Mouse (Mus musculus) ES-E14 (cell line): ENCODE measurements around the gene 1110065P20Rik. TPM values are rescaled to one million over a fixed set of nuclear protein-coding genes. Genes with fewer than 3 reads are reported as not detected.
A peak's percentile ranks its signal among the peaks of the same experiment; 100 is the strongest.

Source experiments
- DNase-seq: peaks from one replicate; pipeline ENCODE4 v3.0.0-alpha.2; 2013; ENCODE audit warnings: low read depth, low spot score
- H3K27ac ChIP-seq: 2 replicates; pipeline ENCODE4 v1.5.1; 2012; ENCODE audit warnings: low read depth, mild to moderate bottlenecking, low read length, moderate library complexity, mixed read lengths; ENCODE audit not compliant: poor library complexity, insufficient read depth, severe bottlenecking
- H3K36me3 ChIP-seq: 2 replicates; pipeline ENCODE4 v1.6.1; 2012; ENCODE audit warnings: mild to moderate bottlenecking, low read length, moderate library complexity, mixed read lengths; ENCODE audit not compliant: control insufficient read depth, poor library complexity, insufficient read depth, severe bottlenecking
- H3K4me1 ChIP-seq, 2 experiments: fragments of 150-350 bp in 1 of 2; sonication (generic) in 1 of 2; 2 replicates each; pipeline ENCODE4 v1.6.1; 2012; ENCODE audit warnings: low read length in 2 of 2, mild to moderate bottlenecking in 1 of 2, mixed read lengths in 1 of 2; ENCODE audit not compliant: control insufficient read depth in 2 of 2, insufficient read depth in 2 of 2, poor library complexity in 1 of 2
- H3K4me3 ChIP-seq, 2 experiments: fragments of 150-350 bp in 1 of 2; sonication (generic) in 1 of 2; 2 replicates each; pipeline ENCODE4 v1.5.1; 2012; ENCODE audit warnings: low read length in 2 of 2, low read depth in 1 of 2, mild to moderate bottlenecking in 1 of 2, mixed read lengths in 1 of 2; ENCODE audit not compliant: insufficient read depth in 1 of 2, poor library complexity in 1 of 2, severe bottlenecking in 1 of 2
- H3K9ac ChIP-seq: 2 replicates; pipeline ENCODE4 v1.6.1; 2012; ENCODE audit warnings: low read depth, mild to moderate bottlenecking, low read length, mixed read lengths; ENCODE audit not compliant: poor library complexity, insufficient read depth, severe bottlenecking
- H3K9me3 ChIP-seq: fragments of 150-350 bp; sonication (generic); 2 replicates; pipeline ENCODE4 v1.6.1; 2012; ENCODE audit warnings: low read depth, mild to moderate bottlenecking, low read length; ENCODE audit not compliant: control insufficient read depth, insufficient read depth
- CHD2 ChIP-seq: IDR thresholded peaks from 2 replicates; pipeline ENCODE4 v1.6.1; 2014; ENCODE audit warnings: mild to moderate bottlenecking, low read depth, low read length, inconsistent platforms
- HCFC1 ChIP-seq: IDR thresholded peaks from 2 replicates; pipeline ENCODE4 v1.6.1; 2012; ENCODE audit warnings: low read length, inconsistent platforms, borderline replicate concordance; ENCODE audit not compliant: insufficient read depth
- MAFK ChIP-seq: IDR thresholded peaks from 2 replicates; pipeline ENCODE4 v1.6.1; 2014; ENCODE audit warnings: mild to moderate bottlenecking, low read depth, low read length, inconsistent platforms; ENCODE audit not compliant: insufficient read depth
- ZC3H11A ChIP-seq: IDR thresholded peaks from 2 replicates; pipeline ENCODE4 v1.6.1; 2012; ENCODE audit warnings: low read depth, mild to moderate bottlenecking, inconsistent platforms, low read length, borderline replicate concordance
- ZNF384 ChIP-seq: IDR thresholded peaks from 2 replicates; pipeline ENCODE4 v1.6.1; 2012; ENCODE audit warnings: low read depth, low read length, inconsistent platforms
- in situ Hi-C, 2 experiments: fragments of 600-800 bp; cut with MboI; formaldehyde crosslinking; loops; one replicate each; pipeline ENCODE4 v1.15.1; 2025; ENCODE audit warnings: low sequenced_read_pairs in 2 of 2, inconsistent platforms in 1 of 2; ENCODE audit not compliant: unreplicated experiment in 2 of 2
- total RNA-seq: library from RNA; depleted of rRNA; stranded (reverse); fragments of 300-350 nt; gene quantifications from 2 replicates; pipeline ENCODE4 v1.2.3, GENCODE M21; 2012; rRNA removed

Gene 1110065P20Rik
- total RNA-seq, result 21.4 and 25.8 TPM in 2 replicates

DNA sequence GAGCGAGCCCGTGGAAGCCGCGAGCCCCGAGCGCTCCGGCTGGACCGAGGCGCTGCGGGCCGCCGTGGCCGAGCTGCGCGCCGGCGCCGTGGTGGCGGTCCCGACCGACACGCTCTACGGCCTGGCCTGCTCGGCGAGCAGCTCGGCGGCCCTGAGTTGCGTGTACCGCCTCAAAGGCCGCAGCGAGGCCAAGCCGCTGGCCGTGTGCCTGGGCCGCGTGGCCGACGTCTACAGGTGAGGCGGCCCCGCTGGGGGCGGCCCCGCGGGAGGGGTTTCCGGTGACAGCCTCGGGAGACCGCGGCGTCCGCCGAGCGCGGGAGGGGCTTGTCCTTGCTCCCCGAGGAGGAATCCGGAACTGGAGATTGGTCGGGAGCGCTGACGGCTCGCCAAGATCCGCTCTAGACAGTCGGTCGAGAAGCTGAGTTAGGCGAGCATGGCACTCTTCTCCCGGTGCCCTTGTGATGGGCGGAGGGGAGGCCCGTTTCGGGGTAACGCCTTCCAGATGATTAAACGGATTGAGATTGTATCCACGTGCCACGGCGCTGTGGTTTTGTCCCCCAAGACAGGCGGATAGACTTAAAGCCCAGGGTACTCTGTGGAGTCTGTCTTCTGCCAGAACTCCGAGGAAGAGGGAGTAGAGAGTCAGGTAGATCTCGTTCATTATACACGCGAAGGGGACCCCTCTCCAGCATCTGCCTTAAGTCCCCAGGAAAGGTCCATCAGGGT, at the start of gene 1110065P20Rik:
TSS of gene 1110065P20Rik (minus strand) at position 264 of the 726 bp plus-strand sequence.
- DNase-seq, result no peak
- Histone ChIP-seq H3K4me3 (peak within 1 kb of the TSS; percentile 84 to 99), H3K4me1 (peaks cover 3 to 10% of the 10 kb centered on the region in 2 experiments; a peak in 2 of 4 replicates), H3K27ac (peak within 1 kb of the TSS; percentile 78), H3K9ac (peak within 1 kb of the TSS; percentile 93), H3K9me3 (no peaks in the 10 kb centered on the region), H3K36me3 (peaks cover 16% of the 10 kb centered on the region)
- in situ Hi-C loops, result no loop called here
- TF ChIP-seq CHD2 (no peak), ZC3H11A (no peak), HCFC1 (no peak), ZNF384 (no peak), MAFK (no peak)

DNA sequence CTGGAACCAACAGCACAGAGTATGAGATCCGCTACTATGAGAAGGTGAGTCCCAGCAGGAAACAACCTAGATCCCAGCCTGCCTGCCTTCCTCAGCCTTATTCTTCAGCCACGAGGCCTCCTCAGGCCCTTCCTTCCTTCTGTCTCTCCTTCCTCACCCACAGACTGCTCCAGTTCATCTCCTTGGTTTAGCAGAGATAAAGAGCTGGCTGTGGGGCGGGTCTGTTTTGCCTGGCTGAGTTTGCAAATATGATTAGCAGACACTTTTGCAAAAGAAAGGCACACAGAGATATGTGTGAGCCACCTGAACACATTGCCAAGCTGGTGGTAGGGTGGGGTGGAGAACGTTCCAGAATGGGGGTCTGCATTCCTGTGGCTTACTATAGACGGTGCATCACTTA, 48.9 kb upstream of the 1110065P20Rik start:
- H3K36me3 ChIP-seq, result no peaks in the 10 kb centered on the region
- peaks cover 0 to 8% of the 10 kb centered on the region in 2 experiments; a peak in 3 of 4 replicates for H3K4me1 ChIP-seq
- H3K27ac ChIP-seq, result no peak overlapping the region
- H3K9ac ChIP-seq, result no peak overlapping the region
- no peak for TF ChIP-seq ZC3H11A
- in situ Hi-C loops, result no loop called here
- DNase-seq, result no peak
- H3K4me3 ChIP-seq, result peak overlapping the region in 1 of 2 experiments; percentile 25; a peak in 1 of 4 replicates
- no peaks in the 10 kb centered on the region for H3K9me3 ChIP-seq

DNA sequence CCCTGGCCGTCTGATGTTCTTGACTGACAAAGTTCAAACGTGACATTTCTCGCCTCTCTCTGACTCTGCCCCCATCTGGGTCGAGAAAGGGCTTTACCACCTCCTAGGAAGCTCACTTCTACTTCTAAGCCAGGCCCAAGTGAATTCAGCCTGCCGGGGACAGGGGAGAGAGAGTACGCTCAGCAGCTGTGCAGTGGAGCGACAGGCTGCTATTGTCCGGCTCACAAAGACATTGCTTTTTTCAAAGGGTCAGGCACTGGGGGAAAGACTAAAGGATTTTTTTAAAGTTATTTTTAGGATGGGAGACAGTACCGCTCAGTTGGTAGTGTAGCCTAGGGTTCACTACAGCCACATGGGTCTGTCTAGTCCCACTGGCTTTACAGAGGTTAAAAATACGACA, 47.4 kb upstream of the 1110065P20Rik start:
- in situ Hi-C loops, result no loop called here
- no peak overlapping the region for H3K9ac ChIP-seq
- H3K36me3 ChIP-seq, result no peaks in the 10 kb centered on the region
- TF ChIP-seq CHD2 (no peak), MAFK (no peak), HCFC1 (no peak), ZNF384 (no peak), ZC3H11A (no peak)
- no peak for DNase-seq
- H3K4me1 ChIP-seq, result peaks cover 0 to 13% of the 10 kb centered on the region in 2 experiments; a peak in 3 of 4 replicates
- no peaks in the 10 kb centered on the region for H3K9me3 ChIP-seq
- H3K27ac ChIP-seq, result no peak overlapping the region
- H3K4me3 ChIP-seq, result no peak overlapping the region

DNA sequence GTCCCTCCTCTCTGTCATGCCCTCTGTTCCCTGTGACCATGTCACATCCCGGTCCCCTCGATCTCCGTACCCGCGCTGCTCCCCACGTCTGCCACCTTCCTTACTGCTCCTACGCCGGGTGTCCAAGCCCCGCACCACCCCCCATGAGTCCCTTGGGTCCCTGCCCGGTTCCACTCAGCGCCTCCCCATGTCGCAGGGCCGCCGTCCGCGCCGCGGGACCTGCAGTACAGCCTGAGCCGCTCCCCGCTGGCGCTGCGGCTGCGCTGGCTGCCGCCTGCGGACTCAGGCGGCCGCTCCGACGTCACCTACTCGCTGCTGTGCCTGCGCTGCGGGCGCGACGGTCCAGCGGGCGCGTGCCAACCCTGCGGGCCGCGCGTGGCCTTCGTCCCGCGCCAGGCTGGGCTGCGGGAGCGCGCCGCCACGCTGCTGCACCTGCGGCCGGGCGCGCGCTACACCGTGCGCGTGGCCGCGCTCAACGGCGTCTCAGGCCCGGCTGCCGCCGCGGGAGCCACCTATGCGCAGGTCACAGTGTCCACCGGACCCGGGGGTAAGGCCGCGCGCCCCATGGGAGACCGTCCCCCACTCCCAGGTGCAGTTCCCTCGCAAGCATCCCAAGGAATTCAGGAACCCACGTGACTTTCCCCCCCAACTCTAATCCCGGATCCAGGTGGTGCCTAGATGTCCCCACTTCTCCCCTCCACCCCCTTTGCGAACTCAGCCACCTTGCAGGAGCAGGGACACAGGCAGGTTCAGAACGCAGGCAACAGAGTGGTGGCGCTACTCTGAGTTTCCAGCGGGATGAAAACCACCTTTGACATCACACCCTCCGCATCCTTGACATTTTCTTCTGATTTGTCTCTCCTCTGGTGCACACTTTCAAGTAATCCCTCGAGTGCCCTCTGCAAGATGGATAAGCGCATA, 43.8 kb upstream of the 1110065P20Rik start:
- H3K4me3 ChIP-seq, result peak overlapping the region; percentile 71 to 75
- no peaks in the 10 kb centered on the region for H3K36me3 ChIP-seq
- H3K9ac ChIP-seq, result peak overlapping the region; percentile 25
- no peak overlapping the region for H3K27ac ChIP-seq
- no peaks in the 10 kb centered on the region for H3K9me3 ChIP-seq
- no peak for TF ChIP-seq ZC3H11A
- no peak for TF ChIP-seq HCFC1
- no peak for TF ChIP-seq ZNF384
- TF ChIP-seq CHD2, result no peak
- no peak for TF ChIP-seq MAFK
- DNase-seq, result no peak
- peaks cover 0 to 13% of the 10 kb centered on the region in 2 experiments; a peak in 3 of 4 replicates for H3K4me1 ChIP-seq
- in situ Hi-C loops, result no loop called here
